Mouse (Mus musculus) NIH3T3 (cell line): ENCODE data around the gene Clstn1.

Source experiments
- DNase-seq: peaks from one replicate; pipeline ENCODE4 v3.0.0-alpha.2; 2012; ENCODE audit warnings: low read depth

Gene Clstn1

GRCm38 (mm10) chr4:149567432-149568026 is 18.7 kb upstream of the Clstn1 start:
- DNase-seq = no peak

DNA sequence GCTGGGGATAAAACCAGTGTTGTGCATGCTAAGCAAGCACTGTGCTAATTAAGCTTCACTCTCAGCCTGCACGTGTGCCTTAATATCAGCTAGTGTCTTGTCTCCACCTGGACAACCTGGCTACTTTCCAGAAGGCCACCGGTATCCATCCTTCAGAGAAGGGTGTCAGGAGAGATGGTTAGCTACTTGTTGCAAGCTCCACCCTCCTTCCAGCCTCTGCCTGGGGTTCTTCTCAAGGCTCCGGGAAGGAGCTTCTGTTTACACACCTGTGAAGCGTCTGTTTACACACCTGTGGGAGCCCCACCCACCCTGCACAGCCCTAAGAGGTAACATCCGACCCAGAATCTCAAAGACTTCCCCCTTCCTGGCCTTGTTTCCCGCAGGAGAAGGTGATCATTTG is 17.6 kb upstream of the Clstn1 start:
- DNase-seq = no peak

DNA sequence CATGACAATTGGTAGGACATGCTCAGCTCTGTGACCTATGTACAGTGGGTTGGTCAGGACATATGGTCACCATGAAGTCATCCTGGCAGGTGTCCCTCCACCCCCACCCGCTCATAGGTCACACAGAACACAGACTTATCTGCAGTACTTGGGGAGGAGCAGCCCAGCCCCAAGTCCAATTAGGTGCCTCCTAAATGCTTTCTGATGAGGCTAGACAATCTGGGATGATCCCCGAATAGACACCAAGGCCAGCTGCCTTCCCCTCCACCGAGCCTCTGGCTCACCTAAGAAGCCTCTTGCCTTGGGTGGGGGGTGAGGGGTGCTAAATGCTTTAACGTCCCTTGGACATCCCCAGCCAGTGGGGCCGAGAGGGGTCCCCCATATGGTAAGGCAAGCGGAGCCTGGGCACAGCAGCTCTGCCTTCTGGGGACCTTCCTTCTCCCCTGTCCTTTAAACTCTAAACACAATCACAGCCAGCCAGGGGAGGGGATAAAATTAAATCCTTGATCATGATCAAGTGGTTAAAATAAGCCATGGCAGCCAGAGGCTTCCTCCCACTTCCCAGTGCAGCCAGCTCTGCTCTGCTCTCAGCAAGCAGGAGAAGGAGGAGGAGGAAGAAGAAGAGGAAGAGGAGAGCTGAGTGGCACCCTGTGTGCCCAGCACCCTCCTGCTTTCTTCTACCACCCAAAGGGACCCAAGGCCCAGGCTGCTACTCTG is 16.3 kb upstream of the Clstn1 start:
- no peak for DNase-seq

GRCm38 (mm10) chr4:149570498-149570863 is 15.8 kb upstream of the Clstn1 start:
- DNase-seq = no peak

- no peak for DNase-seq
Measured at GRCm38 (mm10) chr4:149571209-149571608, 15.1 kb upstream of the Clstn1 start.

- peak; percentile 33 for DNase-seq
Measured at GRCm38 (mm10) chr4:149571651-149572149, 14.6 kb upstream of the Clstn1 start.

DNA sequence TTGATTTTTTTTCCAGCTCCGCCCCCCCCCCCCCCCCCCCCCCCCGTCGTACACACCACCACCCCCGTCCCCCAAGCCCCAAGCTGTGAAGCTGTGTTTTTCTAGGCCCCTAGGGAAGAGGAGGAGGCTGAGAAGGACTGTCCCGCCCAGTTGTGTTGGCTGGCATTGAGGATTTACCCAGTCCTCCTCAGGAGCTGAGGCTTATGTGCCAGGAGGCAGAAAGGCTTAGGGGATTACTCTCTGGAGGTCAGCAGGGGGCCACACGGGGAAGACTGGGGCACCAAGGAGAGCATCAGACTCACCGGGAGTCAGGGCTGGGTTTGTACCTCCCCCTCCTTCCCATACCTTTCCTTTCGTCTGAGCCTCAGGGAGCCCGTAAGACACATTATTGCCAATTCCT is 13.8 kb upstream of the Clstn1 start:
- no peak for DNase-seq

- DNase-seq = no peak
Measured at GRCm38 (mm10) chr4:149572851-149573250, 13.4 kb upstream of the Clstn1 start.

DNA sequence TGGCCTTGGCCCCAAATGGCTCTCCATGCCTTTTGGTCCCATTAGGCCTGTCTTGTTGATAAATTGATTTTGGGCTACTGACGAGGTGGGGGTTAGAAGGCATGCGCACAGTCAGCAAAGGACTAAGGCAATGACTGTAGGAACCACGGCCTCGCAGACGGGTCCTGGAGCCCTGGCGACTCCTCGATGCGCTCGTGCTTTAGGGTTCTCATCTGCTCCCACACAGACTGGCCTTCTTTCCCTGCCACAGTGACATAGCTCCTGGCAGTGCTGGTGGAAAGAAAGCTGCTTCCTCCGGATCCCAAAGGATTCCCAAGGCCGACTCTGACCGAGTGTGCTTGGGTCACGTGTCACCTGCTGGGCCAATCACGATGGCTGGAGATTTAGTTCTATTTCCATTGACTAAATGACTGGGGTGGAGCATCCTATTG is 11.9 kb upstream of the Clstn1 start:
- DNase-seq = no peak

- DNase-seq = no peak
Measured at GRCm38 (mm10) chr4:149576061-149576460, 10.2 kb upstream of the Clstn1 start.

- peak; percentile 16 for DNase-seq
Measured at GRCm38 (mm10) chr4:149576993-149577548, 9.2 kb upstream of the Clstn1 start.

GRCm38 (mm10) chr4:149578085-149578681 is 8.1 kb upstream of the Clstn1 start:
- no peak for DNase-seq

DNA sequence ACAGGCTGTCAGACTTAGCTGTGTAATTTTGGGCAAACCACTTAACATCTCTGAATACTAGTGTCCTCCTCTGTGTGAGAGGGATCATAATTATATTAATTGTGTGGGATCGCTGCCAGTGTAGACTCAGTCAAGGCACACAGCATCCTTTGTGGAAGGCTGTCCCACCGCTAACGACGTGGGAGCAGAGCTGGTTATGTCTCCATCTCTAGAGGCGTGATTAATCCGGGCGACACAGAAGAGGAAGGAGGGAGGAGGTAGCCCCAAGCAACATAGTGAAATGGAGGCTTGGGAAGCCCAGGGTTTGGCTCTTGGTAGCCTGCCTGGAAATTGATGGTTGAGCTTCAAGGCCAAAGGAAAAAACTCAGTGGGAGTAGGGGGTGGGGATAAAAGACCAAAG is 7.4 kb upstream of the Clstn1 start:
- no peak for DNase-seq

GRCm38 (mm10) chr4:149585236-149585635 is 1.0 kb upstream of the Clstn1 start:
- DNase-seq = no peak

- DNase-seq = peak; percentile 38
Measured at GRCm38 (mm10) chr4:149586783-149587595, 721 bp downstream of the Clstn1 start.

GRCm38 (mm10) chr4:149587596-149588168 is 1.4 kb downstream of the Clstn1 start:
- no peak for DNase-seq

DNA sequence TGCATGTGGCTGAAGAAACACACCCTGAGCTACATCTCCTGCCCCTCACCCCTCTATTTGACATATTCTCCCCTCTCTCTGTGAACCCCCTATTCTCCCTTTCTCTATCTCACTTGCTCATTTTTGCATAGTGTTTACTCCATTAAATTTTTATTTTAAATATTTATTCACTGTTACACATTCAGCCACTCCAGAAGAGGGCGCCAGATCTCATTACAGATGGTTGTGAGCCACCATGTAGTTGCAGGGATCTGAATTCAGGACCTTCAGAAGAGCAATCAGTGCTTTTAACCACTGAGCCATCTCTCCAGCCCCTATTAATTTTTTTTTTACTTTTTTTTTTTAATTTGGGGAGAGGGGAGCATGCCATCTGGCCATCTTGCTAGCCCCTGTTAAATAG is 3.9 kb downstream of the Clstn1 start:
- no peak for DNase-seq

GRCm38 (mm10) chr4:149591486-149591885 is 5.2 kb downstream of the Clstn1 start:
- peak; percentile 39 for DNase-seq

DNA sequence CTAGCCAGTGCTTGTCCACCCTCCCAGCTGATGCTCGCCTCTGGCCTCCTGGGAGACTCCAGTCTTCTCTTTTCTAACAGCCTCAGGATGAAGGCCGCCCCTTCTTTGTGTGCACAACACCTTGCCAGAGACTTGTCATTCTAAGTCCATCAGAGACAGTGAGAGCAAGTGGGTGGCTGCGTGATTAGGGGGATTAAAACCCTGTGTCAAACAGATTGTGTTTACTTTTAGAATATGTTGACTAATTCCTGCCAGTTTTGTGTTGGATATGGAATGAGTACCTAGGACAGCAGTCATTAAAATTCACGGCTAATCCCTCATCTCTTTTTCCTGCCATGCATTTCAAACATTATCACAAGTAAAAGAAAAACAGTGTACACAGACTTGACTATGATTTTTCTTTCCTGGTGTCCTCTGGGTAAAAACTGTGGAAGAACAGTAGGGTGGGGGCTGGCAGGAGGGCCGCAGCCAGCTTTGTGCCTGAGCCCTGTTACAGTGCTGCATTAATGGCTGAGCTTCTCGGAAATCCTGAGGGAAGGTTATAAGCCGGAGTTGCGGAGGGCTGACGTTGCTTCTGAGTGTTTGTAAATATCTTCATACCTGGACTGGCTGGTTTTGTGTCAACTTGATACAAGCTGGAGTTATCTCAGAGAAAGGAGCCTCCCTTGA is 8.8 kb downstream of the Clstn1 start:
- DNase-seq = no peak

GRCm38 (mm10) chr4:149597641-149598208 is 11.5 kb downstream of the Clstn1 start:
- peak; percentile 18 for DNase-seq

DNA sequence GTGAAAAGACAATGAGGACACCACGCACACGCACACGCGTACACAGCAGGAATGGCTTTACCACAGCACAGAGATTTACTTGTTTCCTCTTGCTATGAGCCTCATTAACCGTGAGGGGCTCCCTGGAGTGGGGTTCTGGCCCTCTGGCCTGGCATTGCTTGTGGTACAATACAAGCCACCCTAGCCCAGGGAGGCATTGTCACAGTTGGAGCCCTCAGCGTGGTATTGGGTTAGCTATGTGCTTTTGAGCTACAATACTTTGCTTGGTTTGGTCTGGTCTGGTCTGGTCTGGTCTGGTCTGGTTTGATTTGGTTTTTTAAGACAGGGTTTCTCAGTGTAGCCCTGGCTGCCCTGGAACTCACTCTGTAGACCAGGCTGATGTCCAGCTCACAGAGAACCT is 13.3 kb downstream of the Clstn1 start:
- no peak for DNase-seq
